Mouse (Mus musculus): ENCODE data around the gene Fcgr1. TPM values are rescaled to one million over a fixed set of nuclear protein-coding genes. Genes with fewer than 3 reads are reported as not detected.
"Not testable (repeated sequence)": the region's sequence is repeated elsewhere in the genome, so short reads cannot be mapped to it uniquely, and the experiment has no call there.

The Fcgr1 gene
- total RNA-seq, 2 experiments from 2014 or later, result 2.1 to 2.7 TPM

DNA sequence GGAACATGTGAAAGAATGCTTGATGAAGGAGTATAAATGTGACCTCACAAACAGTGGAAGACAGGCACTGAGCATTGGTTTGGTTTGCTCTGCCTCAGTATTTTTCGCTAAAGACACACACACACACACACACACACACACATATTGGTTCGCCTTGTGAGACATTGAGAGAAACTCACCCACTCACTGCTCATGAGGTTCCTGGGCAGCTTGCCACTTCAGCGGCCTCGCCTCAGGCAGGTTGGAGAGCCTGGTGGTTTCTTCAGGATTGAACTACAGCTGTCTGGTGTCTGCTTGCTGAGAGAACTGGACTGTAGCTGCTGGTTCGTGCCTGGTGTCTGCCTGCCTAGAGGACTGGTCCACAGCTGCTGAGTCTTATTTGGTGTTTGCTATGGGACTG lies 33.5 kb downstream of the Fcgr1 start:
- intact Hi-C loops (cut with DNase I), result no loop called here
- peak in 1 of 2 experiments; percentile 56 for DNase-seq (ENCODE audit: low spot score in 2 of 2)

DNA sequence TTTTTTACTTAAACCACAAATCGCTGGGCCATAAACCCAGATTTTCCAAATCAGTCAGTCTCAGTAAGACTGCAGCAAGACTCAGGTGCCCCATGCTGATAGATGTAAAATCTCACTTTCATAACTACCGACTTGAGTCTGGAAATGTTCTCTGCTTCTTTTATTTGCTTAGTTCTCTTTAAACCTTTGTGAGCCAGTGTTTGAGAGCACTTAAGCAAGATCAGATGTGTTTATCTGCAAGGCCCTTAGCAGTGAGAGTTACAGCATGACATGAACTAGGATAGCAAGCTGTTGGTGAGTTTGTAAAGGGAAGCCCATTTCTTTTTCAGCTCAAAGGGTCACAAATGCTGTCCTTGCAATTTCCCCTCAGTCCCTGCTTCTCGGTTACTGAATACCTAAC lies 36.6 kb downstream of the Fcgr1 start:
- no peak for DNase-seq (ENCODE audit: low spot score in 2 of 2)
- intact Hi-C loops (cut with DNase I), result no loop called here

DNA sequence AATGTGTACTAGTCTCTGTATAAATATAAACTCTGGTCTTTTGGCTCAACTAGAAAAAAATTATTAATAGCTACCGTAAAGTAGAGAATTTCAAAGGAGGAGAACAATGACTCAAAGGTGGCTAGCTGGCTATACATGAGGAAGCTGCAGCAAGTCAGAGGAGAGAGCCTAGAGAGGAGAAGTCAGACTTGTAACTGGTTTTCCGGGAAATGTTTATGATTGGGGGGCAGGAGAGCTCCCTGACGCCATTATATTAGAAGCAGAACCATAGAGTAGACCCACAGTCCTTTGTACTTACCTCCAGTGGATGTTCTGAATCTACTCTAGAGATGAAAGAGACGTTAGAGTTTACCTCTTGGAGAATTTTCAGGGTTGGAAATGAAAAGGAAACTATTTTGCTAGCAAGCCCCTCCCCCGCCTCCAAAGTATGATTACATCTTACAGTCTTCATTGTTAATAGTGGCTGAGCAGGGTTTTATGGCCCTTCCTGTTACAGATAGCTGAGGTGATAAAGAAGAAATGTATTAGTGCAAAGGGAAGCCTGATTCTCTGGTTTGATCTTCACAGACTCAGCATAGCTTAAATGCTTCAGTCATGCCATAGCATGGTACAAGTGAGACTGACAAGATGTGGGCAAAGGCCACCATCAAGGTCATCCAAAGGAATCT lies 37.7 kb downstream of the Fcgr1 start:
- DNase-seq (ENCODE audit: low spot score in 2 of 2), result no peak
- intact Hi-C loops (cut with DNase I), result no loop called here

DNA sequence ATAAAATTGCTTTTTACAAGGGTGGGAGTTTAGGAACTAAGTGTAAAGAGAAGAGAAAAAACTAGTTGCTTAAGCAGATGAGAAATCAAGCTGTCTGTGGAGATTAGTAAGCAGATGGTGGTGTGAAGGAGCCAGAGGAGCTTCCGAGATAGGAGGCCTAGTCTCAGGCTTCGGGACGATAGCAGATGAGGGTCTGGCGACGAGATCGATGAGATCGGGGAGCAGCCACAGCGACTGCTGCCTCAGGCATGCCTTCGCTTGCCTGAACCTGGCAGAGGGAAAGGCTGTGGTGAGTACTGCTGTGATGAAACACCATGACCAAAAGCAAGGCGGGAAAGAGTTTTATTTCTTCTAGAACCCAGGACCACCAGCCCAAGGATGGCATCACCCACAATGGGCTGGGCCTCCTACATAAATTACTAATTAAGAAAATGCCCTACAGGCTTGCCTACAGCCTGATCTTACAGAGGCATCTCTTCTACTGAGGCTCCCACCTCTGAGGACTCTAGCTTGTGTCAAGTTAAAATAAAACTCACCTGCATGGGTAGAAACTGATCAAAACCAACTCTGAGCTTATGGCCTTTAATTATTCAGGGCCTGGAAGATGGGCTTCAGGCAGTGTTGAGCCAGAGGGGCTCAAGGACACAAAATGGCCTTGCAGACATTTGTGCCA lies 39.0 kb downstream of the Fcgr1 start:
- no peak for DNase-seq (ENCODE audit: low spot score in 2 of 2)
- intact Hi-C loops (cut with DNase I), result no loop called here

DNA sequence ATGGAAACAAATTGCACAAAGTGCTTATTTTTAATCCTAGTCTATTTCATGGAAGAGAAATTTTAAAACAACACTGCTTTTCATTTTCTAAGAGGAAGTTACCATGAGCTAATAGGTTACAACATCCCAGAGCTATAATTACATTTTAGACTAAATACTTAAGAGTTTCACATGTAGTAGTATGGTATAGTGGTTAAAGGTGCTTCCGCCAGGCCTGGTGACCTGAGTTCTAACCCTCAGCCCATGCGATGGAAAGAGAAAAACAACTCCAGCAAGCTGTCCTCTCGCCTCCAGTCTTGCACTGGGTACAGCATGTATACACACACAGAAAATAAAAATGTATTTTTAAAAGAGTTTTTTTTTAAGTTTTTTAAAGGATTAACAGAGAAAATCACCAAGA lies 42.0 kb downstream of the Fcgr1 start:
- intact Hi-C loops (cut with DNase I), result no loop called here
- no peak for DNase-seq (ENCODE audit: low spot score in 2 of 2)

DNA sequence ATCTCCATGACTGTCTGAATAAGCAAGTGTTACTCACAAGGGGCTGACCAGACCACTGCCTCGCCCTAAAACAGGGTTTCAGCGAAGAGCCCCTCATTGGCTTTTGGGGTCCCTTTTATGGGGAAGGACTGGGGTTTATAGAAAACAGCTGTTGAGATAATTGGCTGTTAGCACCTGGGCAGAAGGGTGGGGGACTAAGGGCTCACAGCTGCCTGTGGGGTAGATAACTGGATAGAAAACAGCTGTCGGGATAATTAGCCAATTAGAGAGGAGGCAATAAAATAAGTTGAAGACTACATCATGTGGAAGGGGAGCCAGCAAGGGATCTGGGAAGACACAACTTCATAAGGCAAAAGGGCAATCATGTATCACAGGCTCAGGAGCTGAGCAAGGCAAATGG lies 42.9 kb downstream of the Fcgr1 start:
- intact Hi-C loops (cut with DNase I), result no loop called here
- DNase-seq (ENCODE audit: low spot score in 2 of 2), result no peak

DNA sequence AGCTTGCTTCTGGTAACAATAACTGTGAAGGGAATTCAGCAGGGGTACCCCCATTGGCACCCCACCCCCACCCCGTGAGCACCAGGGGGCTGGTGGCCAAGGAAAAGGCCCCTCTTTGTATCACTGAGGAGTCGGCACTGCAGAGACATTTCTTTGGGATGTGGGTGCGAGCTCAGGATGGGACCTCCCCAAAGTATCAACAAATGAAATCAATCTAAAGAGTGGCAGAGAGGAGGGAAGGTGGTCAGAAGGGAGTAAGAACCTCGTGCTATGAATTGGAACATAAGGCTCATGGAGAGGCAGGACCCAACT lies 44.8 kb downstream of the Fcgr1 start:
- DNase-seq (ENCODE audit: low spot score in 2 of 2), result no peak
- intact Hi-C loops (cut with DNase I), result no loop called here

DNA sequence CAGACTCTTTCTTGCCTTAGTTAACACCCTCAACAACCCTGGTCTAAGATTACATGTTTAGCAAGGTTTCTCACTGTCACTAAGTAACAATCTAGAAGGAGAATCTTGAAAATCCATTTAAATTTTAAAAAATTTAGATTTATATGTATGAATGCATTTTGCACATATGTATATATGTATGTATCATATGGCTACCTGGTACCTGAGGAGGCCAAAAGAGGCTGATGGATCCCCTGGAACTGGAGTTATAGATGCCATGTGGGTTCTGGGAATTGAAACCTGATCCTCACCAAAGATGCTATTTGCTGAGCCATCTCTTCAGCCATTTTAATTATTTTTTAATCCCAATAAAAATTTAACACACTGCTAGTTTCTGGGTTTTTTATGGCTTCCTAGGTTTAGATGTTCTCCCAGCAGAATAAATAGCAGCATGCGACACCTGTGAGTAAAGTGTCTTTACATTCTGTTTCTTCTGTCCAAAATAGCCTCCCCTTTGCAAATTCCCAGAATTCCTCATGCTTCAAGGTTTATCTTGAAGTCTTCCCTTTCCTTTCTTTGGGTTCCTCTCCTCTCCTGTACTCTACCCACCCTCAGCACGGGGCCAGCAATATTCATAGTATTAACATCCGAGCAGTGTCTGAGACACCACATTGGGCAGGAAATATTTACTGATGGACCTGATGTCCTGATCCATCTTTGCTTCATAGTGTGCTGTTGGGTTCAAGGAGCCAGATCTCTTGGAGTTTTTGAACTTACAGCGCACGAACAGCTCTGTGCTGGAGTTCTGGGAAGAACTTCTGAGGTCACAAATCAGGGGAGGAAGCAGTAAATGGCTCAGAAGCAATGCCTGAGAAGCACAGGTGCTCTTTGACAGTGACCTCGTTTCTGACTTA lies 45.4 kb downstream of the Fcgr1 start:
- intact Hi-C loops (cut with DNase I), result no loop called here
- no peak for DNase-seq (ENCODE audit: low spot score in 2 of 2)

DNA sequence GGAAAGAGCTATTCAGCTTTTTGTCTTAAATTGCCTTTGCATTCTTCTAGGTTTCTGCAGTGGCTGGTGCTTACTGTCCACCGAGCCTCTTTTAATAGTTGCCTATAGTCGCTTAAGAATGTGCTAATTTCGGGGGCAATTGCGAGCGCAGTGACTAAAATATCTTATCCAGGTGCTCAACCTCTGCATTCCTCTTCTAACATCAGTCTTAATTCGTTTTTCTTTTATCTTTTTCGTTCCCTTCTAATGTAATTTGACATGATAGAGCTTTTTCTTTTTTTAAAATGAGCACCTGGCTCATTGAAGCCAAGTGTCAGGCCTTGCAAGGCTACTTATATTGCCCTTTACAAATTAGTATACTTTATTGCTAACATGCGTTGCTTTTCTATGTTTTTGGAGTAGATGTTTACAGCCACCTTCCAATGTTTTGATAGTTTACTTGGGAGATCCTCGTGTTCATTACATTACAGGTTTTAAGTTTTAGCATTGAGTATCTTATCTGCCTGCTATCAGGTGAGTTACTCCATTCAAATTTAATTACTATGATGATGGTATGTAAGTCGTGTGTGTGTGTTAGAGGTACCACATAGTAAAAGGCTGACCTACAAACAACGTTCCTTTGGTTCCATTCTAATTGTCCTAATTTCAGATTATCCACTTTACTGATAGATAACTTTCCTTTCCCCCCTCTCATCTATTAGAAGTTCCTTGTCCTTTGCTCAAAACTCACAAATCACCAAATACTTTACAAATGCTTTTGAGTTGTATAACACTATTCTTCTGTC lies 46.2 kb downstream of the Fcgr1 start:
- DNase-seq (ENCODE audit: low spot score in 2 of 2), result no peak
- intact Hi-C loops (cut with DNase I), result no loop called here

DNA sequence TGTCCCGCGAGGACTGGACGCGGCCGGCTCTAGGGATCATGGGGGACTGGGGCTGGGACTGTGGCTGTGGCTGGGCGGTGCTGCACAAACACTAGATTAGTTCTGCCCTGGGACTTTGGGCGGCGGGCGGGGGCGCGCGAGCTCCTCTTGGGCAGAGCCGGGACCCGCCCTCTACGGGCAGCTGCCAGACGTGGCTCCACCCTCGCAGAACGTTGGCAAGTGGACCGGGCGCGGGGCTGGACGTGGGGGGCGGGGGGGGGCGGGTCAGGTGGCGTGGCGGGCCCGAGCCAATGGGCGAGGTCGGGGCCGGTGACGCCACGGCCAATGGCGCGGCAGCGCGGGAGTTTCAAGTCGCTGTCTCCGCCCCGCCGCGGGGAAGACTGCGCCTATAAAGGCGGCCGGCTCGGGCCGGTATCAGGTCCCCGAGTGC lies 47.3 kb downstream of the Fcgr1 start, which contains the start of gene Hist2h3c1:
Gene Hist2h3c1, plus strand, starts transcription at position 259 of the 430 bp plus-strand sequence.
- DNase-seq (ENCODE audit: low spot score in 2 of 2); intact Hi-C loops (cut with DNase I): not testable (repeated sequence)

DNA sequence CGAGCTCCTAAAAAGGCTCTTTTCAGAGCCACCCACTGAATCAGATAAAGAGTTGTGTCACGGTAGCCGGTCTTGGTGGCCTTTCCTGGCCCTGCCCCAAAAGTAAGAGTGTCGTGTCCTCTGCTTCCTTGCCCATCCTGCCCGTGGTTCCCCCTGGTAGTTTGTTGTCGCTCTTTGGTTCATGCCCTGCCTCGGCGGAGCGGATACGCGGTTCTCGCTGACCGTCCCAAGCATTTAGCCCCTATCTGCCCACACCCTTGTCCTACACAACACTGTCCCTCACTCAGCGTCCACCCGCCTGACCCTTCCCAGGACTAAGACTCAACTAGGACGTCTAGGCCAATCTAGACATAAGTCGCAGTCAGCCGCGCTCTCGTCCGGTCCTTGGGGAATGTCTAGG lies 47.8 kb downstream of the Fcgr1 start:
- intact Hi-C loops (cut with DNase I); DNase-seq (ENCODE audit: low spot score in 2 of 2): not testable (repeated sequence)

DNA sequence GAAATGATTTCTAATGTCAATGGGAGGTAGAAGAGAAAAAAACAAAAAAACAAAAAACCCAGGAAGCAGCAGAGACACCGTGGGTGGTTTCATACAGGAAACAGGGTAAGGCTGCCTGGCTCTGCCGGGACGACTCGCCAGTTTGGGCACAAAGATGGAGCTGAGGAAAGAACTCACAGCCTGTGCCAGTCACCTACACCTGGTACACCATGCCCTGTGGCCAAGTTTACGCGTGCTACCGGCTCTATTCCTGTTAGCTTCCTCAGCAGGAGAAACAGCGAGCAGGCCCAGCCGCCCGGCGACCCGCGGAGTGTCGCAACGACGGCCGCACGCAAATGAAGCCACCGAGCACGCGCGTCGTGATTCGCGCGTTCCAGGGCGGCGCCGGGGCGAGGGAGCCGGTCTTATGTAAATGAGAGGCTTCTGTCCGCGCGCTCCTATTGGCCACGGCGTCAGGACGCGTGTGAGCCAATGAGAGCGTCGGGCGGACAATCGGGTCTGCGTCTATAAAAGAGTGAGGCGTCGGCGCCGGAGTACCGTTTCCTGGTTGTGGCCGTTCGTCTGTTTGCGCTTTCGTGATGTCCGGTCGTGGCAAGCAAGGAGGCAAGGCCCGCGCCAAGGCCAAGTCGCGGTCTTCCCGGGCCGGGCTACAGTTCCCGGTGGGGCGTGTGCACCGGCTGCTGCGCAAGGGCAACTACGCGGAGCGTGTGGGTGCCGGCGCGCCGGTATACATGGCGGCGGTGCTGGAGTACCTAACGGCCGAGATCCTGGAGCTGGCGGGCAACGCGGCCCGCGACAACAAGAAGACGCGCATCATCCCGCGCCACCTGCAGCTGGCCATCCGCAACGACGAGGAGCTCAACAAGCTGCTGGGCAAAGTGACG lies 48.5 kb downstream of the Fcgr1 start, which contains the start of gene Hist2h2aa1:
Gene Hist2h2aa1, plus strand, starts transcription at position 495 of the 884 bp plus-strand sequence.
- peak; percentile 86 for DNase-seq (ENCODE audit: low spot score in 2 of 2)
- intact Hi-C loops (cut with DNase I), result not testable (repeated sequence)

DNA sequence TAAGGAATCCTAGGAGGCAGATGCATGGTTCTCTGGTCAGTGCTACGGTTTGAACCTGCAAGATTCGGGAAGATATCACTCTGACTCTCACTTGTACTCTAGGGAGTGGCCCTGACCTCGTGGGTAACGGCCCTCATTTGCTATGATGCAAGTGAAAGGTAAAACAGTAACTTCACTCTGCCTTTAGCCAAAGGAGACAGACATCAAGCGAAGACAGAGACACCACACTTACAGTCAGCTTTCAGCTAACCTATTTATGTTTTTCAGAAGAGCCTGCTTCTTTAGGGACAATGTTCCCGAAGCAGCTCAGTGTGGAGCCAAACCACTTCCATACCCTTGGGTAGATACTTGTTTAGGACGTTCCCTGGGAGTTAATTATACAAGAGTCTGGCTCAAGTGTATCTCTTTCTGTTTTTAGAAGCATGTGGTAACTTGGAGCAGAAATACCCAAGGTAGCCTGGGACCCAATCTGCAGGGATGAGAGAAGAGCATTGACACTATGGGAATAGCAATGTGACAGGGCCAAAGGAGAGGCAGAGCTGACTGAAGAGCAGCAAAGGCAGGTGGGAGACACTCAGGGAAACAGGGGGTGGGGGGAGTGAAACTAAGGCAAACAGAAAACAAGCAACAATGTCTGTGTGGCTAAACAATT lies 49.7 kb downstream of the Fcgr1 start:
- no peak for DNase-seq (ENCODE audit: low spot score in 2 of 2)
- intact Hi-C loops (cut with DNase I), result no loop called here

DNA sequence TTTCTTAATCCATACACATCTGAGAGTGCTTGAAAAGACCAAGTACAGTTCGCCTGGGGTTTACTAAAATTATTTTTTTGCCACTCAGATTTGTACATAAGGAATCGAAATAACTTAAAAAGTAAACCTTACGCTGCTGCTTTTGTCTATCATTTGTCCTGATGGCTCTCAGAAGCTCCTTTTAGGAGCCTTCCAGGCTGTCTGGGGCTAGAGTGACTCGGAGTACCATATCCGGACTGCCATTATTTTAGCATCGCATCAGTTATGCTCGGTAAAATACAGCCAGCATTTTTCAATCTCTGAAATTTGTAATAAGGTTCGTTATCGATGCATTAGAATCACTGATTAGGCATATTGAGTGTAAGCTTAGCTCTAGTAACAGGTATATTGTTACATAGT lies 53.0 kb downstream of the Fcgr1 start:
- DNase-seq (ENCODE audit: low spot score in 2 of 2), result no peak
- intact Hi-C loops (cut with DNase I), result no loop called here

DNA sequence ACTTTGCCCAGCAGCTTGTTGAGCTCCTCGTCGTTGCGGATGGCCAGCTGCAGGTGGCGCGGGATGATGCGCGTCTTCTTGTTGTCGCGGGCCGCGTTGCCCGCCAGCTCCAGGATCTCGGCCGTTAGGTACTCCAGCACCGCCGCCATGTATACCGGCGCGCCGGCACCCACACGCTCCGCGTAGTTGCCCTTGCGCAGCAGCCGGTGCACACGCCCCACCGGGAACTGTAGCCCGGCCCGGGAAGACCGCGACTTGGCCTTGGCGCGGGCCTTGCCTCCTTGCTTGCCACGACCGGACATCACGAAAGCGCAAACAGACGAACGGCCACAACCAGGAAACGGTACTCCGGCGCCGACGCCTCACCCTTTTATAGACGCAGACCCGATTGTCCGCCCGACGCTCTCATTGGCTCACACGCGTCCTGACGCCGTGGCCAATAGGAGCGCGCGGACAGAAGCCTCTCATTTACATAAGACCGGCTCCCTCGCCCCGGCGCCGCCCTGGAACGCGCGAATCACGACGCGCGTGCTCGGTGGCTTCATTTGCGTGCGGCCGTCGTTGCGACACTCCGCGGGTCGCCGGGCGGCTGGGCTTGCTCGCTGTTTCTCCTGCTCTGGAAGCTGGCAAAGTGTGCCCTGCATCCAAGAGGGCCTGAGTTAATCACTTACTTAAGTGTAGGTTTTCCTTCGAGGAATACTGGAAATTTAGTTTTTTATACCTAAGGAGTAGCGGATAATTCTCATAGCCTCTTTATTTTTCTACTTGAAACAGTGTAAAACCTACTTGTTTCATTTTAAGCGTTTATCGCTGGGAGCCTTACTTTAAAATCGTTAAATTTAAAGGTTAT lies 53.6 kb downstream of the Fcgr1 start, which contains the start of gene Hist2h2aa2:
Gene Hist2h2aa2, minus strand, starts transcription at position 328 of the 850 bp plus-strand sequence.
- intact Hi-C loops (cut with DNase I), result not testable (repeated sequence)
- DNase-seq (ENCODE audit: low spot score in 2 of 2), result peak; percentile 95 to 99

DNA sequence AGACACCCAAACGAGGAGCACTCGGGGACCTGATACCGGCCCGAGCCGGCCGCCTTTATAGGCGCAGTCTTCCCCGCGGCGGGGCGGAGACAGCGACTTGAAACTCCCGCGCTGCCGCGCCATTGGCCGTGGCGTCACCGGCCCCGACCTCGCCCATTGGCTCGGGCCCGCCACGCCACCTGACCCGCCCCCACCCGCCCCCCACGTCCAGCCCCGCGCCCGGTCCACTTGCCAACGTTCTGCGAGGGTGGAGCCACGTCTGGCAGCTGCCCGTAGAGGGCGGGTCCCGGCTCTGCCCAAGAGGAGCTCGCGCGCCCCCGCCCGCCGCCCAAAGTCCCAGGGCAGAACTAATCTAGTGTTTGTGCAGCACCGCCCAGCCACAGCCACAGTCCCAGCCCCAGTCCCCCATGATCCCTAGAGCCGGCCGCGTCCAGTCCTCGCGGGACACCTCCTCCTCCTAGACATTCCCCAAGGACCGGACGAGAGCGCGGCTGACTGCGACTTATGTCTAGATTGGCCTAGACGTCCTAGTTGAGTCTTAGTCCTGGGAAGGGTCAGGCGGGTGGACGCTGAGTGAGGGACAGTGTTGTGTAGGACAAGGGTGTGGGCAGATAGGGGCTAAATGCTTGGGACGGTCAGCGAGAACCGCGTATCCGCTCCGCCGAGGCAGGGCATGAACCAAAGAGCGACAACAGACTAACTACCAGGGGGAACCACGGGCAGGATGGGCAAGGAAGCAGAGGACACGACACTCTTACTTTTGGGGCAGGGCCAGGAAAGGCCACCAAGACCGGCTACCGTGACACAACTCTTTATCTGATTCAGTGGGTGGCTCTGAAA lies 54.6 kb downstream of the Fcgr1 start, which contains the start of gene Hist2h3c2:
Gene Hist2h3c2, minus strand, starts transcription at position 174 of the 840 bp plus-strand sequence.
- DNase-seq (ENCODE audit: low spot score in 2 of 2); intact Hi-C loops (cut with DNase I): not testable (repeated sequence)
